Mouse (Mus musculus) fat pad, adult 2 months (tissue): Measurements from ENCODE around the gene Col17a1.

ENCODE experiments used
- DNase-seq: peaks from one replicate; pipeline ENCODE4 v3.0.0-alpha.2; 2011; ENCODE audit warnings: low read depth, low spot score; ENCODE audit errors: extremely low read depth

Col17a1 gene

GRCm38 (mm10) chr19:47691994-47692393, at the start of gene Col17a1:
Col17a1 (minus strand) TSS chr19:47692094.
- no peak for DNase-seq

GRCm38 (mm10) chr19:47731931-47732330, 40.0 kb upstream of the Col17a1 start:
- DNase-seq, result no peak

GRCm38 (mm10) chr19:47731071-47731881, 39.4 kb upstream of the Col17a1 start, which contains the start of gene Sfr1:
Sfr1 (plus strand) TSS chr19:47731682.
- DNase-seq, result peak; percentile 42

- no peak for DNase-seq
Observed at GRCm38 (mm10) chr19:47730691-47731070, 38.8 kb upstream of the Col17a1 start.

- no peak for DNase-seq
Observed at GRCm38 (mm10) chr19:47725643-47726140, 33.8 kb upstream of the Col17a1 start.

GRCm38 (mm10) chr19:47724903-47725302, 33.0 kb upstream of the Col17a1 start:
- no peak for DNase-seq

GRCm38 (mm10) chr19:47722471-47722870, 30.6 kb upstream of the Col17a1 start:
- no peak for DNase-seq

GRCm38 (mm10) chr19:47719147-47719546, 27.3 kb upstream of the Col17a1 start:
- no peak for DNase-seq

GRCm38 (mm10) chr19:47716144-47716543, 24.2 kb upstream of the Col17a1 start:
- no peak for DNase-seq

GRCm38 (mm10) chr19:47713457-47713856, 21.6 kb upstream of the Col17a1 start:
- no peak for DNase-seq

GRCm38 (mm10) chr19:47710376-47710775, 18.5 kb upstream of the Col17a1 start:
- DNase-seq, result no peak

GRCm38 (mm10) chr19:47705772-47706309, 13.9 kb upstream of the Col17a1 start:
- DNase-seq, result no peak

- no peak for DNase-seq
Observed at GRCm38 (mm10) chr19:47705080-47705771, 13.3 kb upstream of the Col17a1 start.

GRCm38 (mm10) chr19:47700509-47700908, 8.6 kb upstream of the Col17a1 start:
- DNase-seq, result no peak

GRCm38 (mm10) chr19:47699743-47700142, 7.8 kb upstream of the Col17a1 start:
- no peak for DNase-seq

GRCm38 (mm10) chr19:47698266-47698665, 6.4 kb upstream of the Col17a1 start:
- no peak for DNase-seq

GRCm38 (mm10) chr19:47697067-47697466, 5.2 kb upstream of the Col17a1 start:
- DNase-seq, result no peak

- DNase-seq, result no peak
Observed at GRCm38 (mm10) chr19:47696411-47696810, 4.5 kb upstream of the Col17a1 start.

GRCm38 (mm10) chr19:47695725-47696124, 3.8 kb upstream of the Col17a1 start:
- no peak for DNase-seq

GRCm38 (mm10) chr19:47689592-47689991, 2.3 kb downstream of the Col17a1 start:
- DNase-seq, result no peak

- no peak for DNase-seq
Observed at GRCm38 (mm10) chr19:47678675-47679074, 13.2 kb downstream of the Col17a1 start.

GRCm38 (mm10) chr19:47674419-47674818, 17.5 kb downstream of the Col17a1 start:
- no peak for DNase-seq
